Mouse (Mus musculus): Measurements from ENCODE around the gene Prkch. TPM values are rescaled to one million over a fixed set of nuclear protein-coding genes. Genes with fewer than 3 reads are reported as not detected.

Gene Prkch
- polyA plus RNA-seq, 1 experiment = 0.02 TPM

GRCm38 (mm10) chr12:73625277-73626032, 40.9 kb downstream of the Prkch start:
- no peak overlapping the region for H3K4me3 ChIP-seq (ENCODE audit: insufficient read depth, poor library complexity, severe bottlenecking)
- H3K79me3 ChIP-seq (ENCODE audit: low read depth) = no peaks in the 10 kb centered on the region
- no peaks in the 10 kb centered on the region for H3K79me2 ChIP-seq (ENCODE audit: control insufficient read depth, insufficient read depth)
- H3ac ChIP-seq (ENCODE audit: control insufficient read depth, insufficient read length, low read depth) = no peak overlapping the region
- H3K27me3 ChIP-seq (ENCODE audit: control insufficient read depth, insufficient read depth, insufficient read length) = peaks cover 39% of the 10 kb centered on the region
- TF ChIP-seq USF1 (IDR thresholded peaks at IDR 0.05; ENCODE audit: low read depth) = no peak
- TF ChIP-seq CEBPB (IDR thresholded peaks at IDR 0.05; ENCODE audit: low read depth) = no peak
- no peak for TF ChIP-seq MAX (IDR thresholded peaks at IDR 0.05)
- no peaks in the 10 kb centered on the region for H3K36me3 ChIP-seq (ENCODE audit: control insufficient read depth, insufficient read depth)

GRCm38 (mm10) chr12:73627902-73628301, 43.3 kb downstream of the Prkch start:
- Histone ChIP-seq H3K79me2 (ENCODE audit: control insufficient read depth, insufficient read depth) (no peaks in the 10 kb centered on the region), H3K36me3 (ENCODE audit: control insufficient read depth, insufficient read depth) (no peaks in the 10 kb centered on the region), H3K27me3 (ENCODE audit: control insufficient read depth, insufficient read depth, insufficient read length) (peaks cover 47% of the 10 kb centered on the region), H3ac (ENCODE audit: control insufficient read depth, insufficient read length, low read depth) (no peak overlapping the region), H3K79me3 (ENCODE audit: low read depth) (no peaks in the 10 kb centered on the region), H3K4me3 (ENCODE audit: insufficient read depth, poor library complexity, severe bottlenecking) (no peak overlapping the region)
- no peak for TF ChIP-seq MAX (IDR thresholded peaks at IDR 0.05)
- TF ChIP-seq USF1 (IDR thresholded peaks at IDR 0.05; ENCODE audit: low read depth) = no peak
- no peak for TF ChIP-seq MYOD1 (IDR thresholded peaks at IDR 0.05; ENCODE audit: control insufficient read depth, insufficient read length, low read depth)
- no peak for TF ChIP-seq FOSL1 (IDR thresholded peaks at IDR 0.05; ENCODE audit: insufficient read depth, low read length, poor library complexity, severe bottlenecking)
- TF ChIP-seq CTCF (IDR thresholded peaks at IDR 0.05; ENCODE audit: control insufficient read depth, insufficient read depth, insufficient read length) = no peak
- TF ChIP-seq CEBPB (IDR thresholded peaks at IDR 0.05; ENCODE audit: low read depth) = no peak
- TF ChIP-seq MYOG (IDR thresholded peaks at IDR 0.05; ENCODE audit: control insufficient read depth, extremely low read depth, insufficient read length) = no peak

- H3K27me3 ChIP-seq (ENCODE audit: control insufficient read depth, insufficient read depth, insufficient read length) = peaks cover 33% of the 10 kb centered on the region
These were observed 46.0 kb downstream of the Prkch start for GRCm38 (mm10) chr12:73630596-73630995.

GRCm38 (mm10) chr12:73631148-73631547, 46.6 kb downstream of the Prkch start:
- no peak overlapping the region for H3K4me3 ChIP-seq (ENCODE audit: insufficient read depth, poor library complexity, severe bottlenecking)
- no peak overlapping the region for H3ac ChIP-seq (ENCODE audit: control insufficient read depth, insufficient read length, low read depth)
- no peak for TF ChIP-seq CTCF (IDR thresholded peaks at IDR 0.05; ENCODE audit: control insufficient read depth, insufficient read depth, insufficient read length)
- TF ChIP-seq MAX (IDR thresholded peaks at IDR 0.05) = no peak
- TF ChIP-seq MYOG (IDR thresholded peaks at IDR 0.05; ENCODE audit: control insufficient read depth, extremely low read depth, insufficient read length) = no peak
- no peak for TF ChIP-seq MYOD1 (IDR thresholded peaks at IDR 0.05; ENCODE audit: control insufficient read depth, insufficient read length, low read depth)
- no peak for TF ChIP-seq CEBPB (IDR thresholded peaks at IDR 0.05; ENCODE audit: low read depth)
- no peak for TF ChIP-seq FOSL1 (IDR thresholded peaks at IDR 0.05; ENCODE audit: insufficient read depth, low read length, poor library complexity, severe bottlenecking)
- TF ChIP-seq USF1 (IDR thresholded peaks at IDR 0.05; ENCODE audit: low read depth) = no peak
- no peaks in the 10 kb centered on the region for H3K36me3 ChIP-seq (ENCODE audit: control insufficient read depth, insufficient read depth)
- H3K79me3 ChIP-seq (ENCODE audit: low read depth) = no peaks in the 10 kb centered on the region
- no peaks in the 10 kb centered on the region for H3K79me2 ChIP-seq (ENCODE audit: control insufficient read depth, insufficient read depth)
- H3K27me3 ChIP-seq (ENCODE audit: control insufficient read depth, insufficient read depth, insufficient read length) = peaks cover 32% of the 10 kb centered on the region

More at GRCm38 (mm10) chr12:73630596-73630995, 46.0 kb downstream of the Prkch start:
- Histone ChIP-seq H3K79me2 (ENCODE audit: control insufficient read depth, insufficient read depth) (no peaks in the 10 kb centered on the region), H3ac (ENCODE audit: control insufficient read depth, insufficient read length, low read depth) (no peak overlapping the region), H3K79me3 (ENCODE audit: low read depth) (no peaks in the 10 kb centered on the region), H3K4me3 (ENCODE audit: insufficient read depth, poor library complexity, severe bottlenecking) (no peak overlapping the region), H3K36me3 (ENCODE audit: control insufficient read depth, insufficient read depth) (no peaks in the 10 kb centered on the region)
- TF ChIP-seq CTCF (IDR thresholded peaks at IDR 0.05; ENCODE audit: control insufficient read depth, insufficient read depth, insufficient read length) = no peak
- TF ChIP-seq MAX (IDR thresholded peaks at IDR 0.05) = no peak
- no peak for TF ChIP-seq FOSL1 (IDR thresholded peaks at IDR 0.05; ENCODE audit: insufficient read depth, low read length, poor library complexity, severe bottlenecking)
- no peak for TF ChIP-seq MYOG (IDR thresholded peaks at IDR 0.05; ENCODE audit: control insufficient read depth, extremely low read depth, insufficient read length)
- no peak for TF ChIP-seq CEBPB (IDR thresholded peaks at IDR 0.05; ENCODE audit: low read depth)
- TF ChIP-seq MYOD1 (IDR thresholded peaks at IDR 0.05; ENCODE audit: control insufficient read depth, insufficient read length, low read depth) = no peak
- TF ChIP-seq USF1 (IDR thresholded peaks at IDR 0.05; ENCODE audit: low read depth) = no peak

- no peaks in the 10 kb centered on the region for H3K79me2 ChIP-seq (ENCODE audit: control insufficient read depth, insufficient read depth)
- no peak for TF ChIP-seq CEBPB (IDR thresholded peaks at IDR 0.05; ENCODE audit: low read depth)
- TF ChIP-seq MAX (IDR thresholded peaks at IDR 0.05) = no peak
- TF ChIP-seq MYOG (IDR thresholded peaks at IDR 0.05; ENCODE audit: control insufficient read depth, extremely low read depth, insufficient read length) = no peak
- no peak for TF ChIP-seq MYOD1 (IDR thresholded peaks at IDR 0.05; ENCODE audit: control insufficient read depth, insufficient read length, low read depth)
- no peak for TF ChIP-seq CTCF (IDR thresholded peaks at IDR 0.05; ENCODE audit: control insufficient read depth, insufficient read depth, insufficient read length)
- TF ChIP-seq FOSL1 (IDR thresholded peaks at IDR 0.05; ENCODE audit: insufficient read depth, low read length, poor library complexity, severe bottlenecking) = no peak
- TF ChIP-seq USF1 (IDR thresholded peaks at IDR 0.05; ENCODE audit: low read depth) = no peak
- no peak overlapping the region for H3K4me3 ChIP-seq (ENCODE audit: insufficient read depth, poor library complexity, severe bottlenecking)
- H3K79me3 ChIP-seq (ENCODE audit: low read depth) = no peaks in the 10 kb centered on the region
- no peak overlapping the region for H3ac ChIP-seq (ENCODE audit: control insufficient read depth, insufficient read length, low read depth)
- H3K36me3 ChIP-seq (ENCODE audit: control insufficient read depth, insufficient read depth) = no peaks in the 10 kb centered on the region
- H3K27me3 ChIP-seq (ENCODE audit: control insufficient read depth, insufficient read depth, insufficient read length) = peaks cover 28% of the 10 kb centered on the region
These were observed 48.2 kb downstream of the Prkch start for GRCm38 (mm10) chr12:73632671-73633244.
